Mouse (Mus musculus): ENCODE data around the gene Tnfrsf19. TPM values are rescaled to one million over a fixed set of nuclear protein-coding genes. Genes with fewer than 3 reads are reported as not detected.

Tnfrsf19 gene
- polyA plus RNA-seq, 1 experiment from 2014 or later, result 4.4 TPM

GRCm38 (mm10) chr14:60992144-60992543, 54.1 kb downstream of the Tnfrsf19 start:
- Histone ChIP-seq H3K27ac (replicated peaks) (no peak overlapping the region), H3K9ac (no peak overlapping the region), H3K9me3 (replicated peaks) (no peaks in the 10 kb centered on the region), H3K4me2 (no peak overlapping the region), H3K4me1 (replicated peaks) (0 out of 2 replicates have a peak, but pooled peaks cover 7% of the 10 kb centered on the region), H3K36me3 (replicated peaks) (no peaks in the 10 kb centered on the region), H3K4me3 (replicated peaks) (no peak overlapping the region), H3K27me3 (no peaks in the 10 kb centered on the region)
- ATAC-seq (ENCODE audit: insufficient read depth), result no peak
- WGBS (ENCODE audit: insufficient replicate concordance), result 63% methylated on average over 4 of the region's 4 CpGs

GRCm38 (mm10) chr14:60988228-60988627, 58.1 kb downstream of the Tnfrsf19 start:
- no peak overlapping the region for H3K9ac ChIP-seq
- H3K36me3 ChIP-seq (replicated peaks), result no peaks in the 10 kb centered on the region
- peaks cover 14% of the 10 kb centered on the region; the same call in 1 of the 2 replicates for H3K4me1 ChIP-seq (replicated peaks)
- 27% methylated on average over 6 of the region's 6 CpGs for WGBS (ENCODE audit: insufficient replicate concordance)
- H3K4me2 ChIP-seq, result no peak overlapping the region
- H3K9me3 ChIP-seq (replicated peaks), result no peaks in the 10 kb centered on the region
- H3K27ac ChIP-seq (replicated peaks), result no peak overlapping the region
- no peaks in the 10 kb centered on the region for H3K27me3 ChIP-seq
- H3K4me3 ChIP-seq (replicated peaks), result no peak overlapping the region
- ATAC-seq (ENCODE audit: insufficient read depth), result no peak

- H3K36me3 ChIP-seq (replicated peaks), result no peaks in the 10 kb centered on the region
- no peaks in the 10 kb centered on the region for H3K27me3 ChIP-seq
- H3K27ac ChIP-seq (replicated peaks), result no peak overlapping the region
- no peaks in the 10 kb centered on the region for H3K9me3 ChIP-seq (replicated peaks)
- ATAC-seq (ENCODE audit: insufficient read depth), result no peak
- H3K4me3 ChIP-seq (replicated peaks), result no peak overlapping the region
- no peak overlapping the region for H3K9ac ChIP-seq
- H3K4me2 ChIP-seq, result no peak overlapping the region
- 65% methylated on average over 5 of the region's 5 CpGs for WGBS (ENCODE audit: insufficient replicate concordance)
- peaks cover 14% of the 10 kb centered on the region; the same call in 1 of the 2 replicates for H3K4me1 ChIP-seq (replicated peaks)
Observed at GRCm38 (mm10) chr14:60986926-60987325, 59.4 kb downstream of the Tnfrsf19 start.

GRCm38 (mm10) chr14:60985077-60985476, 61.2 kb downstream of the Tnfrsf19 start:
- no peak for ATAC-seq (ENCODE audit: insufficient read depth)
- no peak overlapping the region for H3K4me2 ChIP-seq
- no peaks in the 10 kb centered on the region for H3K9me3 ChIP-seq (replicated peaks)
- H3K36me3 ChIP-seq (replicated peaks), result no peaks in the 10 kb centered on the region
- H3K4me1 ChIP-seq (replicated peaks), result peaks cover 11% of the 10 kb centered on the region; the same call in 1 of the 2 replicates
- H3K4me3 ChIP-seq (replicated peaks), result no peak overlapping the region
- H3K27ac ChIP-seq (replicated peaks), result no peak overlapping the region
- H3K9ac ChIP-seq, result no peak overlapping the region
- 25% methylated on average over 4 of the region's 4 CpGs for WGBS (ENCODE audit: insufficient replicate concordance)
- H3K27me3 ChIP-seq, result no peaks in the 10 kb centered on the region

GRCm38 (mm10) chr14:60984266-60984665, 62.0 kb downstream of the Tnfrsf19 start:
- Histone ChIP-seq H3K27me3 (no peaks in the 10 kb centered on the region), H3K27ac (replicated peaks) (no peak overlapping the region), H3K4me3 (replicated peaks) (no peak overlapping the region), H3K9ac (no peak overlapping the region), H3K9me3 (replicated peaks) (no peaks in the 10 kb centered on the region), H3K4me1 (replicated peaks) (peaks cover 7% of the 10 kb centered on the region; the same call in 1 of the 2 replicates), H3K4me2 (no peak overlapping the region), H3K36me3 (replicated peaks) (no peaks in the 10 kb centered on the region)
- no peak for ATAC-seq (ENCODE audit: insufficient read depth)
- WGBS (ENCODE audit: insufficient replicate concordance), result 52% methylated on average over 6 of the region's 6 CpGs

GRCm38 (mm10) chr14:60982126-60982525, 64.2 kb downstream of the Tnfrsf19 start:
- no peak overlapping the region for H3K9ac ChIP-seq
- H3K27ac ChIP-seq (replicated peaks), result no peak overlapping the region
- no peak overlapping the region for H3K4me3 ChIP-seq (replicated peaks)
- ATAC-seq (ENCODE audit: insufficient read depth), result no peak
- peaks cover 7% of the 10 kb centered on the region; the same call in 1 of the 2 replicates for H3K4me1 ChIP-seq (replicated peaks)
- no peaks in the 10 kb centered on the region for H3K9me3 ChIP-seq (replicated peaks)
- H3K36me3 ChIP-seq (replicated peaks), result no peaks in the 10 kb centered on the region
- no peaks in the 10 kb centered on the region for H3K27me3 ChIP-seq
- no peak overlapping the region for H3K4me2 ChIP-seq

GRCm38 (mm10) chr14:60980244-60980887, 65.9 kb downstream of the Tnfrsf19 start:
- Histone ChIP-seq H3K27ac (replicated peaks) (no peak overlapping the region), H3K9me3 (replicated peaks) (no peaks in the 10 kb centered on the region), H3K4me3 (replicated peaks) (no peak overlapping the region), H3K27me3 (no peaks in the 10 kb centered on the region), H3K4me1 (replicated peaks) (peaks cover 10% of the 10 kb centered on the region; the same call in 1 of the 2 replicates), H3K9ac (no peak overlapping the region), H3K4me2 (no peak overlapping the region), H3K36me3 (replicated peaks) (no peaks in the 10 kb centered on the region)
- ATAC-seq (ENCODE audit: insufficient read depth), result no peak
- 77% methylated on average over 5 of the region's 5 CpGs for WGBS (ENCODE audit: insufficient replicate concordance)

GRCm38 (mm10) chr14:60978129-60978528, 68.2 kb downstream of the Tnfrsf19 start:
- H3K4me2 ChIP-seq, result no peak overlapping the region
- H3K9ac ChIP-seq, result no peak overlapping the region
- H3K4me3 ChIP-seq (replicated peaks), result no peak overlapping the region
- H3K9me3 ChIP-seq (replicated peaks), result no peaks in the 10 kb centered on the region
- ATAC-seq (ENCODE audit: insufficient read depth), result no peak
- WGBS (ENCODE audit: insufficient replicate concordance), result 62% methylated on average over 6 of the region's 6 CpGs
- H3K27ac ChIP-seq (replicated peaks), result no peak overlapping the region
- H3K4me1 ChIP-seq (replicated peaks), result 0 out of 2 replicates have a peak, but pooled peaks cover 3% of the 10 kb centered on the region
- H3K36me3 ChIP-seq (replicated peaks), result no peaks in the 10 kb centered on the region
- no peaks in the 10 kb centered on the region for H3K27me3 ChIP-seq

- ATAC-seq (ENCODE audit: insufficient read depth), result no peak
- H3K9ac ChIP-seq, result no peak overlapping the region
- WGBS (ENCODE audit: insufficient replicate concordance), result 50% methylated on average over 3 of the region's 3 CpGs
- H3K27me3 ChIP-seq, result no peaks in the 10 kb centered on the region
- no peak overlapping the region for H3K4me3 ChIP-seq (replicated peaks)
- H3K4me2 ChIP-seq, result no peak overlapping the region
- H3K9me3 ChIP-seq (replicated peaks), result no peaks in the 10 kb centered on the region
- no peaks in the 10 kb centered on the region for H3K36me3 ChIP-seq (replicated peaks)
- H3K27ac ChIP-seq (replicated peaks), result peak overlapping the region; percentile 65
- H3K4me1 ChIP-seq (replicated peaks), result 0 out of 2 replicates have a peak, but pooled peaks cover 3% of the 10 kb centered on the region
Observed at GRCm38 (mm10) chr14:60976231-60976630, 70.1 kb downstream of the Tnfrsf19 start.

GRCm38 (mm10) chr14:60975736-60976135, 70.6 kb downstream of the Tnfrsf19 start:
- 49% methylated on average over 3 of the region's 3 CpGs for WGBS (ENCODE audit: insufficient replicate concordance)
- Histone ChIP-seq H3K4me3 (replicated peaks) (no peak overlapping the region), H3K27ac (replicated peaks) (0 out of 2 replicates have a peak overlapping the region, but pooled peaks have one; percentile 0), H3K27me3 (no peaks in the 10 kb centered on the region), H3K9me3 (replicated peaks) (no peaks in the 10 kb centered on the region), H3K4me1 (replicated peaks) (0 out of 2 replicates have a peak, but pooled peaks cover 3% of the 10 kb centered on the region), H3K36me3 (replicated peaks) (no peaks in the 10 kb centered on the region), H3K4me2 (no peak overlapping the region), H3K9ac (no peak overlapping the region)
- ATAC-seq (ENCODE audit: insufficient read depth), result peak; percentile 76

GRCm38 (mm10) chr14:60970961-60971360, 75.3 kb downstream of the Tnfrsf19 start:
- H3K4me2 ChIP-seq, result no peak overlapping the region
- H3K9ac ChIP-seq, result no peak overlapping the region
- no peak overlapping the region for H3K4me3 ChIP-seq (replicated peaks)
- no peak overlapping the region for H3K27ac ChIP-seq (replicated peaks)
- H3K4me1 ChIP-seq (replicated peaks), result no peaks in the 10 kb centered on the region
- 78% methylated on average over 9 of the region's 9 CpGs for whole genome bisulfite sequencing (ENCODE audit: insufficient replicate concordance)
- no peak for ATAC-seq (ENCODE audit: insufficient read depth)
- no peaks in the 10 kb centered on the region for H3K27me3 ChIP-seq
- H3K36me3 ChIP-seq (replicated peaks), result no peaks in the 10 kb centered on the region
- H3K9me3 ChIP-seq (replicated peaks), result no peaks in the 10 kb centered on the region

- no peak for ATAC-seq (ENCODE audit: insufficient read depth)
- Histone ChIP-seq H3K9me3 (replicated peaks) (no peaks in the 10 kb centered on the region), H3K4me1 (replicated peaks) (no peaks in the 10 kb centered on the region), H3K36me3 (replicated peaks) (no peaks in the 10 kb centered on the region), H3K4me3 (replicated peaks) (no peak overlapping the region), H3K9ac (no peak overlapping the region), H3K4me2 (no peak overlapping the region), H3K27me3 (no peaks in the 10 kb centered on the region), H3K27ac (replicated peaks) (no peak overlapping the region)
- 66% methylated on average over 4 of the region's 4 CpGs for WGBS (ENCODE audit: insufficient replicate concordance)
Observed at GRCm38 (mm10) chr14:60966061-60966460, 80.2 kb downstream of the Tnfrsf19 start.
